Mouse (Mus musculus): ENCODE results near the gene Itgb8. TPM values are rescaled to one million over a fixed set of nuclear protein-coding genes. Genes with fewer than 3 reads are reported as not detected.

Itgb8 gene
- polyA plus RNA-seq, 1 experiment from 2014 or later = 1.7 TPM

- ATAC-seq = no peak
- Histone ChIP-seq H3K36me3 (ENCODE audit: control insufficient read depth, insufficient read depth, low read length) (no peaks in the 10 kb centered on the region), H3K4me2 (ENCODE audit: low read depth, low read length) (no peak overlapping the region), H3K4me3 (ENCODE audit: low read length) (no peak overlapping the region), H3K27me3 (replicated peaks; ENCODE audit: control insufficient read depth, insufficient read depth, low read length) (no peaks in the 10 kb centered on the region), H3K4me1 (ENCODE audit: control insufficient read depth, insufficient read depth, low read length) (no peaks in the 10 kb centered on the region), H3K9me3 (ENCODE audit: control insufficient read depth, low read length) (no peaks in the 10 kb centered on the region), H3K27ac (ENCODE audit: low read length) (no peak overlapping the region), H3K9ac (ENCODE audit: low read depth, low read length) (no peak overlapping the region)
- WGBS = 79% methylated on average over 8 of the region's 8 CpGs
Measured at GRCm38 (mm10) chr12:119189814-119190213, 48.8 kb downstream of the Itgb8 start.

- Histone ChIP-seq H3K4me2 (ENCODE audit: low read depth, low read length) (no peak overlapping the region), H3K9me3 (ENCODE audit: control insufficient read depth, low read length) (no peaks in the 10 kb centered on the region), H3K4me3 (ENCODE audit: low read length) (no peak overlapping the region), H3K27me3 (replicated peaks; ENCODE audit: control insufficient read depth, insufficient read depth, low read length) (no peaks in the 10 kb centered on the region), H3K9ac (ENCODE audit: low read depth, low read length) (no peak overlapping the region), H3K36me3 (ENCODE audit: control insufficient read depth, insufficient read depth, low read length) (no peaks in the 10 kb centered on the region), H3K27ac (ENCODE audit: low read length) (no peak overlapping the region), H3K4me1 (ENCODE audit: control insufficient read depth, insufficient read depth, low read length) (no peaks in the 10 kb centered on the region)
- ATAC-seq = no peak
- 73% methylated on average over 1 of the region's 1 CpGs for WGBS
Measured at GRCm38 (mm10) chr12:119185441-119185840, 53.2 kb downstream of the Itgb8 start.

- H3K27me3 ChIP-seq (replicated peaks; ENCODE audit: control insufficient read depth, insufficient read depth, low read length) = no peaks in the 10 kb centered on the region
- H3K4me1 ChIP-seq (ENCODE audit: control insufficient read depth, insufficient read depth, low read length) = no peaks in the 10 kb centered on the region
- H3K27ac ChIP-seq (ENCODE audit: low read length) = no peak overlapping the region
- 81% methylated on average over 2 of the region's 2 CpGs for WGBS
- ATAC-seq = no peak
- H3K9ac ChIP-seq (ENCODE audit: low read depth, low read length) = no peak overlapping the region
- no peak overlapping the region for H3K4me2 ChIP-seq (ENCODE audit: low read depth, low read length)
- no peaks in the 10 kb centered on the region for H3K36me3 ChIP-seq (ENCODE audit: control insufficient read depth, insufficient read depth, low read length)
- H3K9me3 ChIP-seq (ENCODE audit: control insufficient read depth, low read length) = no peaks in the 10 kb centered on the region
- no peak overlapping the region for H3K4me3 ChIP-seq (ENCODE audit: low read length)
Measured at GRCm38 (mm10) chr12:119182215-119182924, 56.2 kb downstream of the Itgb8 start.

GRCm38 (mm10) chr12:119176017-119176416, 62.6 kb downstream of the Itgb8 start:
- 91% methylated on average over 2 of the region's 2 CpGs for WGBS
- no peak overlapping the region for H3K27ac ChIP-seq (ENCODE audit: low read length)
- ATAC-seq = no peak

GRCm38 (mm10) chr12:119169828-119170539, 68.6 kb downstream of the Itgb8 start:
- H3K27me3 ChIP-seq (replicated peaks; ENCODE audit: control insufficient read depth, insufficient read depth, low read length) = no peaks in the 10 kb centered on the region
- H3K4me3 ChIP-seq (ENCODE audit: low read length) = no peak overlapping the region
- 79% methylated on average over 4 of the region's 4 CpGs for WGBS
- no peak for ATAC-seq
- no peak overlapping the region for H3K4me2 ChIP-seq (ENCODE audit: low read depth, low read length)
- H3K4me1 ChIP-seq (ENCODE audit: control insufficient read depth, insufficient read depth, low read length) = no peaks in the 10 kb centered on the region
- no peaks in the 10 kb centered on the region for H3K9me3 ChIP-seq (ENCODE audit: control insufficient read depth, low read length)
- H3K36me3 ChIP-seq (ENCODE audit: control insufficient read depth, insufficient read depth, low read length) = no peaks in the 10 kb centered on the region
- H3K9ac ChIP-seq (ENCODE audit: low read depth, low read length) = no peak overlapping the region
- no peak overlapping the region for H3K27ac ChIP-seq (ENCODE audit: low read length)

More at GRCm38 (mm10) chr12:119176017-119176416, 62.6 kb downstream of the Itgb8 start:
- no peaks in the 10 kb centered on the region for H3K9me3 ChIP-seq (ENCODE audit: control insufficient read depth, low read length)
- H3K27me3 ChIP-seq (replicated peaks; ENCODE audit: control insufficient read depth, insufficient read depth, low read length) = no peaks in the 10 kb centered on the region
- H3K9ac ChIP-seq (ENCODE audit: low read depth, low read length) = no peak overlapping the region
- no peaks in the 10 kb centered on the region for H3K36me3 ChIP-seq (ENCODE audit: control insufficient read depth, insufficient read depth, low read length)
- H3K4me3 ChIP-seq (ENCODE audit: low read length) = no peak overlapping the region
- H3K4me1 ChIP-seq (ENCODE audit: control insufficient read depth, insufficient read depth, low read length) = no peaks in the 10 kb centered on the region
- no peak overlapping the region for H3K4me2 ChIP-seq (ENCODE audit: low read depth, low read length)

GRCm38 (mm10) chr12:119169143-119169542, 69.5 kb downstream of the Itgb8 start:
- Histone ChIP-seq H3K9ac (ENCODE audit: low read depth, low read length) (no peak overlapping the region), H3K9me3 (ENCODE audit: control insufficient read depth, low read length) (no peaks in the 10 kb centered on the region), H3K4me2 (ENCODE audit: low read depth, low read length) (no peak overlapping the region), H3K27ac (ENCODE audit: low read length) (no peak overlapping the region), H3K27me3 (replicated peaks; ENCODE audit: control insufficient read depth, insufficient read depth, low read length) (no peaks in the 10 kb centered on the region), H3K4me1 (ENCODE audit: control insufficient read depth, insufficient read depth, low read length) (peaks cover 2% of the 10 kb centered on the region), H3K36me3 (ENCODE audit: control insufficient read depth, insufficient read depth, low read length) (no peaks in the 10 kb centered on the region), H3K4me3 (ENCODE audit: low read length) (no peak overlapping the region)
- no peak for ATAC-seq
- WGBS = 65% methylated on average over 3 of the region's 3 CpGs

- Histone ChIP-seq H3K9me3 (ENCODE audit: control insufficient read depth, low read length) (no peaks in the 10 kb centered on the region), H3K9ac (ENCODE audit: low read depth, low read length) (no peak overlapping the region), H3K36me3 (ENCODE audit: control insufficient read depth, insufficient read depth, low read length) (no peaks in the 10 kb centered on the region), H3K27ac (ENCODE audit: low read length) (no peak overlapping the region), H3K4me1 (ENCODE audit: control insufficient read depth, insufficient read depth, low read length) (peaks cover 3% of the 10 kb centered on the region), H3K27me3 (replicated peaks; ENCODE audit: control insufficient read depth, insufficient read depth, low read length) (no peaks in the 10 kb centered on the region), H3K4me3 (ENCODE audit: low read length) (no peak overlapping the region), H3K4me2 (ENCODE audit: low read depth, low read length) (no peak overlapping the region)
- 67% methylated on average over 2 of the region's 2 CpGs for WGBS
- ATAC-seq = peak; percentile 52; the same call in 1 of the 2 replicates
Measured at GRCm38 (mm10) chr12:119165115-119165514, 73.5 kb downstream of the Itgb8 start.

GRCm38 (mm10) chr12:119164672-119165071, 73.9 kb downstream of the Itgb8 start:
- peak; percentile 44; the same call in 1 of the 2 replicates for ATAC-seq
- Histone ChIP-seq H3K4me2 (ENCODE audit: low read depth, low read length) (no peak overlapping the region), H3K27me3 (replicated peaks; ENCODE audit: control insufficient read depth, insufficient read depth, low read length) (no peaks in the 10 kb centered on the region), H3K27ac (ENCODE audit: low read length) (no peak overlapping the region), H3K4me1 (ENCODE audit: control insufficient read depth, insufficient read depth, low read length) (peaks cover 3% of the 10 kb centered on the region), H3K9me3 (ENCODE audit: control insufficient read depth, low read length) (no peaks in the 10 kb centered on the region), H3K4me3 (ENCODE audit: low read length) (no peak overlapping the region), H3K36me3 (ENCODE audit: control insufficient read depth, insufficient read depth, low read length) (no peaks in the 10 kb centered on the region), H3K9ac (ENCODE audit: low read depth, low read length) (no peak overlapping the region)
- 55% methylated on average over 1 of the region's 1 CpGs for WGBS

GRCm38 (mm10) chr12:119164176-119164575, 74.4 kb downstream of the Itgb8 start:
- peak; percentile 21; the same call in 1 of the 2 replicates for ATAC-seq
- 52% methylated on average over 1 of the region's 1 CpGs for WGBS
- Histone ChIP-seq H3K27ac (ENCODE audit: low read length) (no peak overlapping the region; the same call in none of the 2 replicates), H3K9ac (ENCODE audit: low read depth, low read length) (no peak overlapping the region), H3K4me2 (ENCODE audit: low read depth, low read length) (no peak overlapping the region), H3K4me1 (ENCODE audit: control insufficient read depth, insufficient read depth, low read length) (peaks cover 3% of the 10 kb centered on the region), H3K9me3 (ENCODE audit: control insufficient read depth, low read length) (no peaks in the 10 kb centered on the region), H3K36me3 (ENCODE audit: control insufficient read depth, insufficient read depth, low read length) (no peaks in the 10 kb centered on the region), H3K4me3 (ENCODE audit: low read length) (no peak overlapping the region), H3K27me3 (replicated peaks; ENCODE audit: control insufficient read depth, insufficient read depth, low read length) (no peaks in the 10 kb centered on the region)
